Mouse (Mus musculus): Measurements from ENCODE around the gene Lzts2.

DNA sequence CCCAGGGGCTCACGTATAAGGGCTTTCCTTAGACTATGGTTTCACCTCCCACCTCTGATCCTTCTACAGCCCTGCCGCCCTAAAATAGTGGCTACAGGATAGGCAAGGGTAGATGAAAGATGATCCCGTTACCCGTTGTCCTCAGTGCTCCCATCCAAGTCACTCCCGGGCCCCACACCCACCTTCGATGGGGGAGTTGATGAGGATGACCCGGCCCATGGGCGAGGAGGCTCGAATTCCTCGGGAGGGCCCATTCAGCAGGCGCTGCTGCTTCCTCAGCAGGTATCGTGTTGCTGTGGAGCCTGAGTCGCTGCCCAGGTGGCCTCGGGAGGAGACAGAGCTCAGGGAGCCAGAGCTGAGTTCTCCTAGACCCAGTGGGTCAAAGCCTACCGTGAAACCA lies 31.0 kb downstream of the Lzts2 start:
- TF ChIP-seq GATA1 (IDR thresholded peaks at IDR 0.05; ENCODE audit: low read length) (no peak), TAL1 (IDR thresholded peaks at IDR 0.05; ENCODE audit: low read length) (no peak)

All from erythroblast, embryonic 14.5 days (primary cell).